Mouse (Mus musculus) hindbrain, embryonic 11.5 days (tissue): ENCODE measurements around the gene Kremen1. TPM values are rescaled to one million over a fixed set of nuclear protein-coding genes. Genes with fewer than 3 reads are reported as not detected.

Experiments
- ATAC-seq: fragments of 200-750 bp; cut with Nextera tagmentation; 2 replicates; pipeline ENCODE4 v1.8.0; 2017; ENCODE audit warnings: mild to moderate bottlenecking, moderate TSS enrichment, moderate library complexity; ENCODE audit not compliant: low FRiP score
- DNase-seq: peaks from one replicate; pipeline ENCODE4 v3.0.0-alpha.2; 2015; ENCODE audit warnings: low spot score
- H3K27ac ChIP-seq: fragments of 300-500 bp; sonication (generic); 2 replicates; pipeline ENCODE4 v1.5.1; 2014; ENCODE audit warnings: mild to moderate bottlenecking, low read depth, low read length
- H3K27me3 ChIP-seq: fragments of 300-500 bp; sonication (generic); 2 replicates; pipeline ENCODE4 v1.6.1; 2014; ENCODE audit warnings: mild to moderate bottlenecking, low read length, moderate library complexity, mixed read lengths; ENCODE audit not compliant: control insufficient read depth, insufficient read depth
- H3K36me3 ChIP-seq: fragments of 300-500 bp; sonication (generic); 2 replicates; pipeline ENCODE4 v1.6.1; 2014; ENCODE audit warnings: mild to moderate bottlenecking, low read length, moderate library complexity, mixed read lengths; ENCODE audit not compliant: control insufficient read depth, insufficient read depth
- H3K4me1 ChIP-seq: fragments of 300-500 bp; sonication (generic); replicated peaks from 2 replicates; pipeline ENCODE4 v1.6.1; 2014; ENCODE audit warnings: low read length, mixed read lengths; ENCODE audit not compliant: control insufficient read depth, insufficient read depth
- H3K4me2 ChIP-seq: fragments of 300-500 bp; sonication (generic); replicated peaks from 2 replicates; pipeline ENCODE4 v1.6.1; 2014; ENCODE audit warnings: mild to moderate bottlenecking, low read depth, low read length
- H3K4me3 ChIP-seq: fragments of 300-500 bp; sonication (generic); 2 replicates; pipeline ENCODE4 v1.5.1; 2014; ENCODE audit warnings: low read depth, low read length
- H3K9ac ChIP-seq: fragments of 300-500 bp; sonication (generic); 2 replicates; pipeline ENCODE4 v1.6.1; 2014; ENCODE audit warnings: low read depth, low read length
- H3K9me3 ChIP-seq: fragments of 300-500 bp; sonication (generic); 2 replicates; pipeline ENCODE4 v1.6.1; 2016; ENCODE audit warnings: low read length; ENCODE audit not compliant: control insufficient read depth
- WGBS: fragments of 180-500 bp; shearing (Covaris S2); extraction: QIAGEN DNeasy Blood & Tissue Kit; methylation state at CpG from one replicate; pipeline ENCODE4 v1.1.7; 2014; 5-methylcytosine and 5-hydroxymethylcytosine counted together
- polyA plus RNA-seq: library from polyadenylated mRNA; unstranded; fragments of >200 nt; fragmentation: Nextera tagmentation; extraction: Ambion mirVana; gene quantifications from 2 replicates; pipeline ENCODE4 v1.2.1, GENCODE M21; 2014

The Kremen1 gene
- polyA plus RNA-seq, 1 experiment from 2014 or later, result 6.7 TPM

DNA sequence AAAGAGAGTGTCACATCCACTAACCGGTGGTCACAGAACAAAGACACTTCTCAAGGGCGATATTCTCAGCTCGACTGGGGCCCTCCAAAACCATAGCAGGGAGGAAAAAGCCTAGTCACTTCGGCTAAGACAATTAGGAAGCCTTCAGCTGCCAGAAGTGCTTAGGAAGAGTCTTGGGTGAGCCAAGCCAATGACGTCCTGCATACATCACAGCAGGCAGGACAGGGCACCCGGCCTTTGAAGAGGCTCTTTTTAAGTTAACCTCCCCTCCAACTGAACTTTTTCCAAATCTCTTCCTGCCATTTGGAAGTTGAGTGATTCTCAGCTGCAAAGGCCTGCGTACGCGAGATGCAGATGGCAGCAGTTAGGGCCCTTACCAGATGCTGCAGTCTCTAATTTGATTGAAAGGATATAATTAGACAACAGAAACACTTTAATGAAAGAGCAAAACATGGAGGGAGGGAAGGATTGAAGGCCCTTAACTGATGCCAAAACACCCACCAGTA is 5.8 kb downstream of the Kremen1 start:
- 42% methylated on average over 9 of the region's 9 CpGs for WGBS
- ATAC-seq (no peak), DNase-seq (no peak)
- Histone ChIP-seq H3K36me3 (no peaks in the 10 kb centered on the region), H3K9me3 (no peaks in the 10 kb centered on the region), H3K4me3 (no peak overlapping the region), H3K4me2 (no peak overlapping the region), H3K4me1 (peaks cover 3% of the 10 kb centered on the region; the same call in 1 of the 2 replicates), H3K27ac (no peak overlapping the region), H3K9ac (no peak overlapping the region), H3K27me3 (no peaks in the 10 kb centered on the region)

DNA sequence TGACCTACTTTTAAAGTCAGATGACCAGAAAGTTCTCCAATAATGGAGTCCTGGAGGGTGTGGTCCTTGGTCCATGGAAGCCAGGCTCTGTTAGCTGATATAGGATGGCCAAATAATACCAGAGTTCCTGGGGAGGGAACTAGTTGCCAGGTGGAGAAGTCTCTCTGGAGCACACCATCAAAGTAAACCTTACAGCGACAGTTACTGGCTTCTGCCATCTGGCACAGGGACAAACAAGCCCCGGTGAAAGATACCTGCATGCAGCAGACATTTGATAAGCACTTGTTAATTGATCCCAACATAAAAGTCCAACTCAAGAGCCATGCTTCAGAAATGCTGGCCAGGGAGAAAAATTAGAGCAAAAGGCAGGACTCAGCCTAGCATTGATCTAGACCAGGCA is 7.3 kb downstream of the Kremen1 start:
- H3K4me2 ChIP-seq, result no peak overlapping the region
- H3K27ac ChIP-seq, result no peak overlapping the region
- H3K27me3 ChIP-seq, result no peaks in the 10 kb centered on the region
- H3K4me1 ChIP-seq, result no peaks in the 10 kb centered on the region
- no peak overlapping the region for H3K4me3 ChIP-seq
- ATAC-seq (no peak), DNase-seq (no peak)
- no peak overlapping the region for H3K9ac ChIP-seq
- 83% methylated on average over 2 of the region's 2 CpGs for WGBS
- no peaks in the 10 kb centered on the region for H3K9me3 ChIP-seq
- H3K36me3 ChIP-seq, result no peaks in the 10 kb centered on the region

GRCm38 (mm10) chr11:5253528-5253927 is 7.8 kb downstream of the Kremen1 start:
- Histone ChIP-seq H3K4me1 (no peaks in the 10 kb centered on the region), H3K4me2 (no peak overlapping the region), H3K4me3 (no peak overlapping the region), H3K9ac (no peak overlapping the region), H3K27ac (no peak overlapping the region), H3K36me3 (no peaks in the 10 kb centered on the region), H3K27me3 (no peaks in the 10 kb centered on the region), H3K9me3 (no peaks in the 10 kb centered on the region)
- DNase-seq, result no peak
- WGBS, result 71% methylated on average over 3 of the region's 3 CpGs
- ATAC-seq, result no peak

DNA sequence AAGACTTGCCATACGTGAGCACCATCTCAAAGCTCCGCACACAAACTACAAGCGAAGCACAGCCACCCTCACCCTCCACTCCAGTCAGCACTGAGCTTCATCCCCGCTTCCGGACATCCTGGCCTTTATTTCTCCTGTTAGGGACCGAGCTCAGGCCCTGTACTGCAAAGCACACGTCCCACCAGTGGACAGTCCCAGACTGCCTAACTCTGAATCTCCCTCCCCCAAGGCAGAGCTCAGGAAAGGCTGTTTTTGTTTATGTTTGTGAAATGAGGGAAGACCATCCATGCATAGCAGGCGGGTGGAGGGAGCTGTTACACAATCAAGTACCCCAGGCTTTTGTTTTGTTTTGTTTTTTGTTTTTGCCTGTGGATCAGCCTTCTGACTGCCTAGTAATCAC is 8.6 kb downstream of the Kremen1 start:
- DNase-seq (no peak), ATAC-seq (no peak)
- H3K9ac ChIP-seq, result no peak overlapping the region
- H3K4me3 ChIP-seq, result no peak overlapping the region
- H3K9me3 ChIP-seq, result no peaks in the 10 kb centered on the region
- 86% methylated on average over 8 of the region's 8 CpGs for WGBS
- no peak overlapping the region for H3K27ac ChIP-seq
- H3K27me3 ChIP-seq, result no peaks in the 10 kb centered on the region
- no peaks in the 10 kb centered on the region for H3K36me3 ChIP-seq
- no peak overlapping the region for H3K4me2 ChIP-seq
- no peaks in the 10 kb centered on the region for H3K4me1 ChIP-seq

DNA sequence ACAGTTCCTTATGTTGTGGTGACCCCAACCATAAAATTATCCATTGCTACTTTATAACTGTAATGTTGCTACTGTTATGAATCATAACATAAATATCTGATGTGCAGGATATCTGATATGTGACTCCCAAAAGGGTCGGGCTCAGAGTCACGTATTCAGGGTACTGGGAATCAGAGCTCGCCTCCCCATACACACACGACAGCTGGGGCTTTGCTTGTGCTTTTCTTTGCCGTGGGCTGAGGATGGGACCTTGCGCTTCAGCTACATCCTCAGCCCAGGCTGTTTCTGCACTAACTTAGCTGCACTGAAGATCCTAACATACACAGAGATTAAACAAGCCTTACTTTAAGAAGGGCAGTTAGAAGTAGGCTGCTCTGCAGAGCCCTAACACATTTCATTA is 10.2 kb downstream of the Kremen1 start:
- Histone ChIP-seq H3K9me3 (no peaks in the 10 kb centered on the region), H3K4me1 (no peaks in the 10 kb centered on the region), H3K27me3 (no peaks in the 10 kb centered on the region), H3K27ac (no peak overlapping the region), H3K36me3 (no peaks in the 10 kb centered on the region), H3K4me2 (no peak overlapping the region), H3K9ac (no peak overlapping the region), H3K4me3 (no peak overlapping the region)
- no peak for ATAC-seq
- DNase-seq, result no peak
- 68% methylated on average over 6 of the region's 6 CpGs for WGBS

GRCm38 (mm10) chr11:5248200-5248599 is 13.2 kb downstream of the Kremen1 start:
- H3K27me3 ChIP-seq, result no peaks in the 10 kb centered on the region
- H3K9ac ChIP-seq, result no peak overlapping the region
- no peaks in the 10 kb centered on the region for H3K4me1 ChIP-seq
- WGBS, result 31% methylated on average over 2 of the region's 2 CpGs
- no peak overlapping the region for H3K27ac ChIP-seq
- ATAC-seq (no peak), DNase-seq (no peak)
- no peaks in the 10 kb centered on the region for H3K36me3 ChIP-seq
- H3K4me3 ChIP-seq, result no peak overlapping the region
- no peak overlapping the region for H3K4me2 ChIP-seq
- no peaks in the 10 kb centered on the region for H3K9me3 ChIP-seq

DNA sequence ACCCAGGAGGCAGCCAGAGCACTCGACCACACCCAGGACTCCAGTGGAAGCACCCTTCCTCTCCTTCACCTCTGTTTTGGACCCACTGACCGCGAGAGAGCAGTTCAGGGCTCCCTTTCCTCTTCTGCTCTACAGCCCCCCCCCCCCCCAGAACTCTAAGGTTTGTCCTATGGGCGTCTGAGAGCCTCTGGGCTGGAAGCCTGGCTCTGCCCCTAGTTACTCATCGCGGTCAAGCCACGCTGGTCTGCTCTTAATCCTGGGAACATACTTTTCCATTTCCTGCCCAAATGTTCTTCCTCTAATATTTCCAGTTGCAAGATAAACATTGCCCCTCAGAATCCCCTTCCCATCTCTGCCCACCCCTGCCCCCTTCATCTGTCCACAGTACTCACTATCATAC is 15.9 kb downstream of the Kremen1 start:
- Histone ChIP-seq H3K4me1 (no peaks in the 10 kb centered on the region), H3K9ac (no peak overlapping the region), H3K4me2 (no peak overlapping the region), H3K9me3 (no peaks in the 10 kb centered on the region), H3K36me3 (no peaks in the 10 kb centered on the region), H3K27ac (no peak overlapping the region), H3K27me3 (no peaks in the 10 kb centered on the region), H3K4me3 (no peak overlapping the region)
- 78% methylated on average over 7 of the region's 7 CpGs for WGBS
- DNase-seq (no peak), ATAC-seq (no peak)

DNA sequence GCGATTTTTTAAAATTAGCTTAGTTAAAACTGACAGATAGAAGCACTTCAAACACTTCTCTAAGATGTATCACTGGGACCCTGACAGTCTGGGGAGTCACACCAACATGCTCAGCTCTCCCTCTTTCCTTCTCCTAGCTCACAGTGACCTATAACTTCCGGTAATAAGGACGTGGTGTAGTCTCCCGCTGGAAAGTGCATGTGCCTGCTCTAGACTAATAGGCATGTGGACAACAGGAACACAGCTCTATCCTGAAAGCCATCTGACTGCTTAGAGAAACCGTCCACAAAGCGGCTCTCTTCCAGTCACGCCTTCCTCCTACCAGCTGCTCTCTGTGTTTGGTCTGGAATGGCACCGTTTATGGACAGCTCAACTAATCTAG is 16.6 kb downstream of the Kremen1 start:
- H3K27ac ChIP-seq, result no peak overlapping the region
- WGBS, result 61% methylated on average over 8 of the region's 8 CpGs
- ATAC-seq, result no peak

DNA sequence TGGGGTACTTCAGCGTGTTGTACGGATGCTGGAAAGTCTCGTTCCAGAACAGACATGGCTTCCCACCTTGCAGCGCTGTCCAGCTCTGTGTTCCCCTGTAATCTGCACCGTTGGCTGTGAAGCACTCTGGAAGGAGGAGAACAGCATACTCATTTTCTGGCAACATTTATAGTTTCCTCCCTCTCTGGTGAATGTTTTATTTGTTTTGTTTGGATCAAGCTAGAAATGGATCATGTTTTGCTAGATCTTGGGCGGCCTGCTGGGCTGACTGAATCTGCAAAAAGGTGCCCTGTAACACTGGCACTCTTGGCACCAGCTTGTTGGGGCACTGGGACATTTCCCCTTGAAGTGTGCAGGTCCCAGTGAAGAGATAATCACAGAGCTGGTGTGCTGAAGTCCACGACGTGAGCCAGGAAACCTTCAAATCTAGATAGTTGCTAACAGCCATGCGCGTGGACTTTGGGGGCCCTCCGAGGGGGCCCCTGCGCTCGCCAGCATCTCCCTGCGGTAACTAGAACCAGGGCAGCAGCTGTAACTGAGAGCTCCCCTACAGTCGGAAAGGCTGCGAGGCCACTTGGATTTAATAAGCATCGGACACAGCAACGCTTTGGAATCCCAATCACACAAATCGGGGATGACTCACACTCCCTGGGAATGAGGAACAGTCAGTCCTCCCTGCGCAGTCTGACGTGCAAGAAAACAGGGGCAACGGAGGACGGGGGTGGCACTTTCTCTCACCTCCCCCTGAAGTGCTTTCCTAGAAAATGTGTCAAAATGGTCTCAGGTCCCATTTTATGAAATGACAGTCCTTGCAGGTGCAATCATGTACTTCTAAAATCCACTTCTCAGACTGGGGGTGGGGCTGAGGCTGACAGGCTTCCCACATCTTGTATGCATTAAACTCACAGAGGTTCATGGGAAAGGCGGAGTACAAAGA is 17.3 kb downstream of the Kremen1 start:
- peaks cover 7% of the 10 kb centered on the region for H3K4me1 ChIP-seq
- H3K4me2 ChIP-seq, result no peak overlapping the region
- no peaks in the 10 kb centered on the region for H3K36me3 ChIP-seq
- no peaks in the 10 kb centered on the region for H3K27me3 ChIP-seq
- no peaks in the 10 kb centered on the region for H3K9me3 ChIP-seq
- no peak overlapping the region for H3K4me3 ChIP-seq
- H3K27ac ChIP-seq, result 0 out of 2 replicates have a peak overlapping the region, but pooled peaks have one; percentile 6
- no peak for ATAC-seq
- no peak for DNase-seq
- 74% methylated on average over 24 of the region's 24 CpGs for WGBS
- H3K9ac ChIP-seq, result no peak overlapping the region

More for the DNA sequence above, 16.6 kb downstream of the Kremen1 start:
- Histone ChIP-seq H3K4me1 (peaks cover 3% of the 10 kb centered on the region), H3K36me3 (no peaks in the 10 kb centered on the region), H3K4me3 (no peak overlapping the region), H3K27me3 (no peaks in the 10 kb centered on the region), H3K4me2 (no peak overlapping the region), H3K9ac (no peak overlapping the region), H3K9me3 (no peaks in the 10 kb centered on the region)
- no peak for DNase-seq
